In genomic region chr7:4150059-4150541, GRCm38 (mm10) we compare ENCODE assay signal across 8 mouse cellular contexts. TPM values are rescaled to one million over a fixed set of nuclear protein-coding genes. Genes with fewer than 3 reads are reported as not detected.
DNase-seq lines count a peak whose midpoint lies in the region; ATAC-seq and TF ChIP-seq lines count a peak whose summit lies in the region.

TSS of gene Leng9 (minus strand) at chr7:4150374.

- peaks cover 21% of the 10 kb centered on the region for H3K4me1 ChIP-seq in heart, postnatal 0 days (ENCODE audit: control insufficient read depth, insufficient read depth)
- peaks cover 3% of the 10 kb centered on the region; the same call in 1 of the 2 replicates for H3K4me1 ChIP-seq in stomach, postnatal 0 days (replicated peaks; ENCODE audit: control insufficient read depth, insufficient read depth)

- DNase-seq in thymus, postnatal 14 days: peak; percentile 55
- DNase-seq in thymus, postnatal 10 days (ENCODE audit: low spot score in 2 of 2): no peak
- peak; percentile 29 for DNase-seq in heart, postnatal 0 days (ENCODE audit: low spot score)
- DNase-seq in kidney, postnatal 36 days: peak; percentile 54 to 71
- DNase-seq in stomach, postnatal 0 days (ENCODE audit: low spot score): peak; percentile 79
- no peak for DNase-seq in ovary, adult 18-20 months (ENCODE audit: low spot score)

- no peak for TF ChIP-seq EP300 in heart, postnatal 0 days (IDR thresholded peaks at IDR 0.05; ENCODE audit: low read depth)
- peak; percentile 8 for TF ChIP-seq EP300 in stomach, postnatal 0 days (optimal IDR thresholded peaks at IDR 0.05)

- peak within 1 kb of the TSS; percentile 64 for H3K4me3 ChIP-seq in heart, postnatal 0 days (ENCODE audit: low read depth, low read length)
- H3K4me3 ChIP-seq in macrophage (ENCODE audit: inconsistent target): peak within 1 kb of the TSS; percentile 66
- peak within 1 kb of the TSS; percentile 73 for H3K4me3 ChIP-seq in stomach, postnatal 0 days (ENCODE audit: low read depth, low read length)

- 3% methylated on average over 14 of the region's 14 CpGs for WGBS in heart, postnatal 0 days
- 3% methylated on average over 14 of the region's 14 CpGs for WGBS in macrophage (ENCODE audit: missing documents)
- 3% methylated on average over 14 of the region's 14 CpGs for WGBS in stomach, postnatal 0 days

- H3K9ac ChIP-seq in heart, postnatal 0 days (replicated peaks; ENCODE audit: low read depth, low read length): peak within 1 kb of the TSS; percentile 72
- peak within 1 kb of the TSS; percentile 86 for H3K9ac ChIP-seq in stomach, postnatal 0 days (ENCODE audit: low read length)

- peaks cover 28% of the 10 kb centered on the region; the same call in 1 of the 2 replicates for H3K79me2 ChIP-seq in macrophage (ENCODE audit: inconsistent target)

- no peaks in the 10 kb centered on the region for H3K9me3 ChIP-seq in heart, postnatal 0 days (replicated peaks; ENCODE audit: control insufficient read depth, low read length)
- no peaks in the 10 kb centered on the region for H3K9me3 ChIP-seq in stomach, postnatal 0 days (ENCODE audit: control insufficient read depth, low read length)

- ATAC-seq in common myeloid progenitor, adult 5-6 weeks (replicated peaks; ENCODE audit: low read depth, poor library complexity, severe bottlenecking): peak; percentile 6
- peak; percentile 14; the same call in 1 of the 2 replicates for ATAC-seq in heart, postnatal 0 days (ENCODE audit: insufficient read depth, low read depth)
- peak; percentile 71 for ATAC-seq in stomach, postnatal 0 days (ENCODE audit: low FRiP score, low TSS enrichment)

- H3K27me3 ChIP-seq in heart, postnatal 0 days (ENCODE audit: control insufficient read depth, insufficient read depth, low read length): 0 out of 2 replicates have a peak, but pooled peaks cover 7% of the 10 kb centered on the region
- no peaks in the 10 kb centered on the region for H3K27me3 ChIP-seq in stomach, postnatal 0 days (ENCODE audit: control insufficient read depth, insufficient read depth, low read length)

- H3K36me3 ChIP-seq in heart, postnatal 0 days (replicated peaks; ENCODE audit: control insufficient read depth, insufficient read depth, low read length): peaks cover 25% of the 10 kb centered on the region
- H3K36me3 ChIP-seq in macrophage (ENCODE audit: inconsistent target): peaks cover 5% of the 10 kb centered on the region
- peaks cover 20% of the 10 kb centered on the region for H3K36me3 ChIP-seq in stomach, postnatal 0 days (ENCODE audit: control insufficient read depth, insufficient read depth, low read length)

- H3K4me2 ChIP-seq in heart, postnatal 0 days (ENCODE audit: low read depth, low read length): peak within 1 kb of the TSS; percentile 86
- H3K4me2 ChIP-seq in stomach, postnatal 0 days (replicated peaks; ENCODE audit: low read depth): peak within 1 kb of the TSS; percentile 80

- peak within 1 kb of the TSS; percentile 91 for H3K27ac ChIP-seq in heart, postnatal 0 days (ENCODE audit: low read depth)
- H3K27ac ChIP-seq in macrophage: peak within 1 kb of the TSS; percentile 90
- H3K27ac ChIP-seq in stomach, postnatal 0 days (replicated peaks): peak within 1 kb of the TSS; percentile 99

- TF ChIP-seq CTCF in heart, postnatal 0 days (IDR thresholded peaks at IDR 0.05; ENCODE audit: low read depth): no peak
- no peak for TF ChIP-seq CTCF in stomach, postnatal 0 days (IDR thresholded peaks at IDR 0.05; ENCODE audit: low read depth)

RNA-seq across cellular contexts. Expression of gene Leng9, which starts in this region (rescaled TPM):
- total RNA-seq in common myeloid progenitor, adult 5-6 weeks (2017): 1.3 and 1.5 TPM in 2 replicates
- total RNA-seq in heart, postnatal 0 days (2014; rRNA removed; ENCODE audit: low replicate concordance): 0.27 and 3.1 TPM in 2 replicates
- 3.6 and 3.8 TPM in 2 replicates for polyA plus RNA-seq in heart, postnatal 0 days (2015; fragmentation: Nextera tagmentation; extraction: Ambion mirVana)
- total RNA-seq in macrophage (2018; cell fraction: chromatin; rRNA removed): 1 to 10 TPM; 1.7 to 9.3 (median 6.0) TPM
- total RNA-seq in macrophage (2018; cell fraction: cytosol; rRNA removed): 1 to 10 TPM; 2.7 to 4.3 (median 3.4) TPM
- total RNA-seq in macrophage (2018; cell fraction: nucleus; rRNA removed): 10 to 100 TPM in 3 of 26 experiments, 1 to 10 TPM in 23; 2.4 to 11.9 (median 5.9) TPM
- 1.8 to 2.9 TPM (median 2.3 TPM) in 3 replicates for polyA plus RNA-seq in macrophage (2018)
- 7.4 and 8.5 TPM in 2 replicates for polyA plus RNA-seq in stomach, postnatal 0 days (2015; fragmentation: Nextera tagmentation; extraction: Ambion mirVana)

Comparison
In these comparisons a context has a peak if more than half of its experiments do, and no peak if none do; other contexts are left out.
1. DNase-seq: peak in thymus, postnatal 14 days (single experiment), heart, postnatal 0 days (single experiment), kidney, postnatal 36 days (2 of 2) and stomach, postnatal 0 days (single experiment); none in thymus, postnatal 10 days (0 of 2) and ovary, adult 18-20 months (single experiment).
2. ATAC-seq: peak in every context shown above with its lines; median percentile 71 in stomach, postnatal 0 days; 14 in heart, postnatal 0 days; 6 in common myeloid progenitor, adult 5-6 weeks.
3. Peak in every context shown above with its lines, with median percentiles within 50 percentile points of each other: H3K27ac ChIP-seq and H3K4me3 ChIP-seq.